ENCODE assay signal across 15 mouse cellular contexts in the genomic region with DNA sequence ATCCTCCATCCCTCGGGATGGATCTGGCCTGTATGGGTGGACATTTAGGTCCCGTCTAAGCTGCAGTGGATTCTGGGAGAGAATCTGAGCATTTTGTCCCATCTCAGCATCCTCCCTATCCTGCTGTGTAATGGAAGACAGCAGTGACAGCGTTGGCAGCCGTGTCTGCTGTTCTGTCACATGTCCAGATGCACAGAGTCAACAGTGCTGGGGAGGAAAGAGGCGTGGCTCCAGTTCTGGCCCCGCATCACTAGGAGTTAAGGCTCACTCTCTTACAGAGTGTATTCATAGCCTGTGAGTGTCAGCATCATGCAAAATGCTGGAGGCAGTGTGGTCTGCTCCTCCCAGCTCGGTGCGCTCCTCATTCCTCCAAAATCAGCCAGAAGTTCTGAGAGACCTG. TPM values are rescaled to one million over a fixed set of nuclear protein-coding genes. Genes with fewer than 3 reads are reported as not detected.
DNase-seq lines count a peak whose midpoint lies in the region; ATAC-seq lines count a peak whose summit lies in the region.
"Had no signal": no experiment of that assay in that cellular context is flagged by ENCODE, and none has a peak within 500 bp of the region (broad histone marks: within the 10 kb centered on the region; RNA-seq: fewer than 3 reads in every experiment).

No protein-coding gene starts in this region.

- H3K27ac ChIP-seq in hindbrain, embryonic 13.5 days, result no peak overlapping the region
- no peak overlapping the region for H3K27ac ChIP-seq in hindbrain, embryonic 10.5 days
- H3K27ac ChIP-seq in lung, embryonic 15.5 days, result no peak overlapping the region
- H3K27ac ChIP-seq: embryonic facial prominence, embryonic 12.5 days; limb, embryonic 15.5 days had no signal

- H3K27me3 ChIP-seq in hindbrain, embryonic 13.5 days, result no peaks in the 10 kb centered on the region
- no peaks in the 10 kb centered on the region for H3K27me3 ChIP-seq in hindbrain, embryonic 10.5 days (ENCODE audit: insufficient read depth, poor library complexity, severe bottlenecking)
- no peaks in the 10 kb centered on the region for H3K27me3 ChIP-seq in lung, embryonic 15.5 days
- H3K27me3 ChIP-seq: embryonic facial prominence, embryonic 12.5 days; limb, embryonic 15.5 days had no signal

- no peak overlapping the region for H3K4me3 ChIP-seq in hindbrain, embryonic 13.5 days
- no peak overlapping the region for H3K4me3 ChIP-seq in hindbrain, embryonic 10.5 days
- no peak overlapping the region for H3K4me3 ChIP-seq in lung, embryonic 15.5 days
- H3K4me3 ChIP-seq: embryonic facial prominence, embryonic 12.5 days; limb, embryonic 15.5 days had no signal

- no peak overlapping the region for H3K4me2 ChIP-seq in hindbrain, embryonic 13.5 days
- H3K4me2 ChIP-seq in lung, embryonic 15.5 days, result no peak overlapping the region
- H3K4me2 ChIP-seq: embryonic facial prominence, embryonic 12.5 days; limb, embryonic 15.5 days had no signal

- H3K4me1 ChIP-seq in hindbrain, embryonic 13.5 days (replicated peaks), result peaks cover 17% of the 10 kb centered on the region
- peaks cover 27% of the 10 kb centered on the region for H3K4me1 ChIP-seq in hindbrain, embryonic 10.5 days (replicated peaks)
- H3K4me1 ChIP-seq in lung, embryonic 15.5 days, result 0 out of 2 replicates have a peak, but pooled peaks cover 7% of the 10 kb centered on the region

- 74% methylated on average over 8 of the region's 8 CpGs for WGBS in hindbrain, embryonic 13.5 days
- 74% methylated on average over 8 of the region's 8 CpGs for WGBS in hindbrain, embryonic 10.5 days
- WGBS in lung, embryonic 15.5 days, result 42% methylated on average over 8 of the region's 8 CpGs

- H3K9me3 ChIP-seq in hindbrain, embryonic 13.5 days, result no peaks in the 10 kb centered on the region
- H3K9me3 ChIP-seq in hindbrain, embryonic 10.5 days, result no peaks in the 10 kb centered on the region
- no peaks in the 10 kb centered on the region for H3K9me3 ChIP-seq in lung, embryonic 15.5 days
- H3K9me3 ChIP-seq: embryonic facial prominence, embryonic 12.5 days; limb, embryonic 15.5 days had no signal

- 0 out of 2 replicates have a peak overlapping the region, but pooled peaks have one; percentile 36 for H3K9ac ChIP-seq in hindbrain, embryonic 13.5 days
- H3K9ac ChIP-seq in lung, embryonic 15.5 days, result no peak overlapping the region
- H3K9ac ChIP-seq: embryonic facial prominence, embryonic 12.5 days; limb, embryonic 15.5 days had no signal

- DNase-seq in frontal cortex, postnatal 14 days (ENCODE audit: low spot score in 2 of 2), result no peak
- DNase-seq in hindbrain, embryonic 10.5 days (ENCODE audit: low spot score), result no peak
- no peak for DNase-seq in lung, postnatal 25 days (ENCODE audit: low spot score)
- DNase-seq: adrenal gland, postnatal 14 days; cerebellum, postnatal 14 days; kidney, adult 11 months; retina, postnatal 1 day had no signal

- peak; percentile 61 for ATAC-seq in frontal cortex, adult (ENCODE audit: low TSS enrichment)
- no peak for ATAC-seq in hindbrain, embryonic 13.5 days (ENCODE audit: low FRiP score)
- peak; percentile 66; the same call in 1 of the 2 replicates for ATAC-seq in lung, embryonic 15.5 days (ENCODE audit: borderline replicate concordance, extremely low read depth, low FRiP score, low TSS enrichment)
- 0 out of 2 replicates have a peak, but pooled peaks have one; percentile 31 for ATAC-seq in megakaryocyte-erythroid progenitor cell, adult 5-6 weeks (replicated peaks; ENCODE audit: low FRiP score, low TSS enrichment, poor library complexity, severe bottlenecking)

- H3K36me3 ChIP-seq in hindbrain, embryonic 13.5 days, result no peaks in the 10 kb centered on the region
- no peaks in the 10 kb centered on the region for H3K36me3 ChIP-seq in hindbrain, embryonic 10.5 days
- H3K36me3 ChIP-seq in lung, embryonic 15.5 days, result no peaks in the 10 kb centered on the region; the same call in 1 of the 2 replicates
- H3K36me3 ChIP-seq: embryonic facial prominence, embryonic 12.5 days had no signal

RNA-seq across cellular contexts. Expression of gene Haao, which starts 28.3 kb away (rescaled TPM):
- 0.31 and 0.36 TPM in 2 replicates for polyA plus RNA-seq in hindbrain, embryonic 13.5 days (2015; fragmentation: Nextera tagmentation; extraction: Ambion mirVana)
- polyA plus RNA-seq in hindbrain, embryonic 10.5 days (2016; fragmentation: Nextera tagmentation; extraction: Ambion mirVana), result 0.41 and 0.54 TPM in 2 replicates
- 0.69 and 0.89 TPM in 2 replicates for polyA plus RNA-seq in lung, embryonic 15.5 days (2015; fragmentation: Nextera tagmentation; extraction: Ambion mirVana)
- 1.6 and 3.9 TPM in 2 replicates for total RNA-seq in megakaryocyte-erythroid progenitor cell, adult 5-6 weeks (2014; fragmentation: Nextera tagmentation)
- 3.2 and 3.9 TPM in 2 replicates for total RNA-seq in megakaryocyte-erythroid progenitor cell, adult 5-6 weeks (2017)
- polyA plus RNA-seq: C2C12; hindbrain, embryonic 11.5 days had no signal
